Mouse (Mus musculus): ENCODE measurements around the gene Rsph1. TPM values are rescaled to one million over a fixed set of nuclear protein-coding genes. Genes with fewer than 3 reads are reported as not detected.

Rsph1 gene
- total and polyA plus RNA-seq, 3 experiments = not detected

GRCm38 (mm10) chr17:31308291-31308816, 31.2 kb upstream of the Rsph1 start:
- Histone ChIP-seq H3K27me3 (replicated peaks) (peaks cover 4% of the 10 kb centered on the region), H3K9me3 (replicated peaks; ENCODE audit: low read length) (no peaks in the 10 kb centered on the region), H3K79me2 (replicated peaks; ENCODE audit: control insufficient read depth, extremely low read depth, insufficient read depth, poor library complexity, severe bottlenecking) (no peaks in the 10 kb centered on the region), H3K4me2 (ENCODE audit: insufficient read depth, low read depth, poor library complexity, severe bottlenecking) (no peak overlapping the region), H3K36me3 (replicated peaks in 1 of 2; ENCODE audit: control insufficient read depth in 1 of 2, insufficient read depth in 1 of 2, low read length in 1 of 2) (no peaks in the 10 kb centered on the region), H3K9ac (ENCODE audit: insufficient read depth, low read depth) (no peak overlapping the region), H3K27ac (ENCODE audit: insufficient read depth, low read depth) (no peak overlapping the region), H3K4me3 (replicated peaks in 1 of 3; ENCODE audit: low read depth in 2 of 3, low read length in 2 of 3, poor library complexity in 1 of 3) (no peak overlapping the region), H3K4me1 (ENCODE audit: control insufficient read depth in 1 of 2, insufficient read depth in 2 of 2) (peaks cover 13 to 25% of the 10 kb centered on the region in 2 experiments; a peak in 3 of 4 replicates)
- dilution Hi-C loops (cut with MboI; ENCODE audit: extremely low pct_ligation_motif_present, extremely low pct_unique_long_range_greater_than_20kb, low sequenced_read_pairs) = no loop called here
- no peak for TF ChIP-seq CTCF (conservative IDR thresholded peaks at IDR 0.05 in 1 of 2, IDR thresholded peaks at IDR 0.05 in 1 of 2; ENCODE audit: low read depth in 2 of 2, low read length in 2 of 2)
- no peak for TF ChIP-seq ZMIZ1 (IDR thresholded peaks at IDR 0.05; ENCODE audit: low read depth, low read length)
- no peak for TF ChIP-seq JUND (conservative IDR thresholded peaks at IDR 0.05; ENCODE audit: low read depth, low read length)
- TF ChIP-seq ZKSCAN1 (IDR thresholded peaks at IDR 0.05; ENCODE audit: borderline replicate concordance, low read depth, low read length) = no peak
- TF ChIP-seq ETS1 (conservative IDR thresholded peaks at IDR 0.05; ENCODE audit: low read depth, low read length) = no peak
- in situ Hi-C loops (cut with MboI; ENCODE audit: low pct_ligation_motif_present, low pct_unique_long_range_greater_than_20kb, low sequenced_read_pairs) = no loop called here
- no peak for DNase-seq (ENCODE audit: extremely low read depth)

- no peak overlapping the region for H3K4me3 ChIP-seq (replicated peaks in 1 of 3; ENCODE audit: low read depth in 2 of 3, low read length in 2 of 3, poor library complexity in 1 of 3)
- H3K79me2 ChIP-seq (replicated peaks; ENCODE audit: control insufficient read depth, extremely low read depth, insufficient read depth, poor library complexity, severe bottlenecking) = no peaks in the 10 kb centered on the region
- no peak for DNase-seq (ENCODE audit: extremely low read depth)
- H3K27ac ChIP-seq (ENCODE audit: insufficient read depth, low read depth) = no peak overlapping the region
- H3K36me3 ChIP-seq (replicated peaks in 1 of 2; ENCODE audit: control insufficient read depth in 1 of 2, insufficient read depth in 1 of 2, low read length in 1 of 2) = no peaks in the 10 kb centered on the region
- in situ Hi-C loops (cut with MboI; ENCODE audit: low pct_ligation_motif_present, low pct_unique_long_range_greater_than_20kb, low sequenced_read_pairs) (no loop called here), dilution Hi-C loops (cut with MboI; ENCODE audit: extremely low pct_ligation_motif_present, extremely low pct_unique_long_range_greater_than_20kb, low sequenced_read_pairs) (no loop called here)
- H3K4me1 ChIP-seq (ENCODE audit: control insufficient read depth in 1 of 2, insufficient read depth in 2 of 2) = peaks cover 13 to 25% of the 10 kb centered on the region in 2 experiments; a peak in 3 of 4 replicates
- no peak overlapping the region for H3K9ac ChIP-seq (ENCODE audit: insufficient read depth, low read depth)
- H3K9me3 ChIP-seq (replicated peaks; ENCODE audit: low read length) = no peaks in the 10 kb centered on the region
- no peak overlapping the region for H3K4me2 ChIP-seq (ENCODE audit: insufficient read depth, low read depth, poor library complexity, severe bottlenecking)
- peaks cover 7% of the 10 kb centered on the region for H3K27me3 ChIP-seq (replicated peaks)
- TF ChIP-seq MEF2A (IDR thresholded peaks at IDR 0.05; ENCODE audit: borderline replicate concordance, low read depth, low read length) (no peak), PAX5 (IDR thresholded peaks at IDR 0.05; ENCODE audit: low read length) (no peak), USF2 (conservative IDR thresholded peaks at IDR 0.05; ENCODE audit: low read depth, low read length) (no peak), POLR2A (IDR thresholded peaks at IDR 0.05; ENCODE audit: low read depth, low read length) (no peak), MXI1 (IDR thresholded peaks at IDR 0.05; ENCODE audit: low read depth, low read length) (no peak), IRF4 (IDR thresholded peaks at IDR 0.05; ENCODE audit: low read depth, low read length) (no peak), USF1 (IDR thresholded peaks at IDR 0.05; ENCODE audit: low read depth, low read length) (no peak), NELFE (IDR thresholded peaks at IDR 0.05; ENCODE audit: low read depth, low read length) (no peak), NRF1 (IDR thresholded peaks at IDR 0.05; ENCODE audit: low read depth, low read length) (no peak), ETS1 (conservative IDR thresholded peaks at IDR 0.05; ENCODE audit: low read depth, low read length) (no peak), MAFK (IDR thresholded peaks at IDR 0.05; ENCODE audit: insufficient replicate concordance, low read length) (no peak), ZNF384 (IDR thresholded peaks at IDR 0.05; ENCODE audit: low read depth, low read length) (no peak), ELF1 (IDR thresholded peaks at IDR 0.05; ENCODE audit: low read depth, low read length) (no peak), SIN3A (IDR thresholded peaks at IDR 0.05; ENCODE audit: low read length) (no peak), KAT2A (IDR thresholded peaks at IDR 0.05; ENCODE audit: insufficient replicate concordance, low read length) (no peak), E2F4 (IDR thresholded peaks at IDR 0.05; ENCODE audit: insufficient replicate concordance, low read depth, low read length) (no peak), ZC3H11A (IDR thresholded peaks at IDR 0.05; ENCODE audit: low read depth, low read length) (no peak), GABPA (IDR thresholded peaks at IDR 0.05; ENCODE audit: insufficient replicate concordance, low read depth, low read length) (no peak)
Measured at GRCm38 (mm10) chr17:31307756-31308155, 30.6 kb upstream of the Rsph1 start.
